Mouse (Mus musculus) adrenal gland, postnatal 36 days (tissue): ENCODE measurements at regions not wholly inside any gene's neighbourhood (a gene's known extent, or its start where the extent isn't known, plus 50 kb on each side); places are given as distances from the start of the nearest gene placed in this dataset.
A peak's percentile ranks its signal among the peaks of the same experiment; 100 is the strongest.
"Not testable (repeated sequence)": the region's sequence is repeated elsewhere in the genome, so short reads cannot be mapped to it uniquely, and the experiment has no call there.

Source experiments
- DNase-seq, 2 experiments: peaks; one replicate each; pipeline ENCODE4 v3.0.0; 2021; ENCODE audit warnings: mixed read lengths in 1 of 2

DNA sequence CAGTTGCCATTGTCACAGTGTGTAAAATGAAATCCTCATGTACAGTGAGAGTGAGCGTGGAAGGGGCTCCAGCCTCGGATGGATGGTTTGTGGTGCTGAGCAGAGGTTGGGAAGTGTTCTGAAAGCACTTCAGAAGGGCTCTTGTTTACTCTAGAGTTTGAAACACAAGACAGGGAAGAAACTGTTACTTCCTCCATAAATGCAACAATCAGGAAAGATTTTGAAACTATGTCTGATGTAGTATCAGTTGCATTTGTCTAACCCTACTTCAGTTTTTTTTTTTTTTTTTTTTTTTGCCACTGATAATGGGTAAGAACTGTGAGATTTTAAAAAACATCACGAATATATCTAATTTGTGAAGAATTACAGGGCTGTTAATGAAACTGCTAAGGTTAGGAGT is 281.5 kb downstream of the Hace1 start:
- DNase-seq, result no peak

DNA sequence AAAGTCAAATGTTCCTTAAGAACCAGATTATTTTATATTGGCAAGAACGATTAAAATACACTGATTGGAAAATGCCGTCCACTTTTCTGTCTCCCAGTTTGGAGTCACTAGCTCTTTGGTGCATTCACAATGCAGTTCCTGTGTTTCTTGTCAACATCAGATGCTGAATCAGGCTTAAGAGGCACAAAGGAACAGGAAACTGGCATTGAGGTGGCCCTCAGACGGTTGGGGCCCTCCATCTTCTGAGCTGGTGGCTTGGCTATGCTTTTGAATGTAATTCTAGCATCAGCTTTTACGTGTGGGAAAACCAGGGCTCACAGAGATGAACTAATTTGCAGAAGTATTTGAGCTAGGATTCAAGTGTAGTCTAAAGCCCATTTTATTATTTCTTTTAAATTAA is 282.3 kb downstream of the Hace1 start:
- DNase-seq, result no peak

DNA sequence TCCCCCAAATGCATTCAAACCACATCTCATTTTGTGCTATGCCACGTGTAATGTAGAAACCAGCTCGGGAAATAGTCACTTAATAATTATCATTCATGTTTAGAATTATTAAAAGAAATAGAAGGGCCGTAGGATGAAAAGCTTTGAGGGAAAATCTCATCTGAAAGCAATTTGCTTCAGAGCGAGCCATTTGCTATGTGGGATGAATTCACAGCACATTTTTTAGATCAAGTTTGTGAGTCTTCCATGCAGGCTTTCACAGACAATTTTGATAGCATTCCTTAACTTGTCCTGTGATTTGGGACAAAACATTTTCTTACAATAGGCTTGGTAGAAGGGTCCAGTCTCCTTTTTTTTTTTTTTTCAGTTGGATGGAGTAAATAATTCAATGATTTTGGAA is 283.1 kb downstream of the Hace1 start:
- DNase-seq, result no peak

DNA sequence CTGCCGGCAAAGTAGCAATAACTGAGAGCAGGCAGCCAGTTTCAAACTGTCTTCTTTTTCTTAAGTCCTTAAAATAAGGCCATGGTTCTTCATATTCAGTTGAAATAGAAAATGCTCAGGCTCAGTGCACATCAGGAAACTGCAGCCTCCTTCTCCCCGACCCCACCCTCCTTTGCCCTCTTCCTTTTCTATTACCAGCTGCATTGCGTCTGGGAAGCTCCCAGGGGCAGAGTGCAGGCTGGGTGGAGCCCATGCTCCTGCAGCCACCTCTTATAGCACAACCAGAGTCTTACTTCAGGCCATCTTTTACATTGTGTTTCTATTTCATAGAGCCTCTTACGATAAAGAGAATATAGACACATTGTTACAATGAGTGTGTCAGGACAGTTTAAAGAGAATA is 288.2 kb downstream of the Hace1 start:
- DNase-seq, result no peak

DNA sequence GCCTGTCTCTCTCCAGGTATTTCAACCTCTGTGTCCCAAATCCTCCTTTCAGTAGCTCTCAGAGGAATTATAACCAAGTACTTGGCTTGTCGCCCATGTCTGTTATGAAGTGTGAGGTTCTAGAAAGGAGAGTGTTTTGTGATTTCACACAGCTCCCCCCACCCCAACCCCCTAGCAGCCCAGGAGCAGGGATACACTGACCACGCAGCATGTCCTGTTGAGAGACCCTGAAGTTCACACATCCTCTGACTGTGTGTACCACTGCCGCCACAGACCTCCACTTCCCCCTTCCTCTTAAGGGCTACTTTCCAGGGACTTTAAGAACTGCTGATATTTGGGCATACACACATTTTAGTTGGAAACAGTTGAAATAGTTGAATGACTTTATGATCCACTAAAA is 289.2 kb downstream of the Hace1 start:
- no peak for DNase-seq

DNA sequence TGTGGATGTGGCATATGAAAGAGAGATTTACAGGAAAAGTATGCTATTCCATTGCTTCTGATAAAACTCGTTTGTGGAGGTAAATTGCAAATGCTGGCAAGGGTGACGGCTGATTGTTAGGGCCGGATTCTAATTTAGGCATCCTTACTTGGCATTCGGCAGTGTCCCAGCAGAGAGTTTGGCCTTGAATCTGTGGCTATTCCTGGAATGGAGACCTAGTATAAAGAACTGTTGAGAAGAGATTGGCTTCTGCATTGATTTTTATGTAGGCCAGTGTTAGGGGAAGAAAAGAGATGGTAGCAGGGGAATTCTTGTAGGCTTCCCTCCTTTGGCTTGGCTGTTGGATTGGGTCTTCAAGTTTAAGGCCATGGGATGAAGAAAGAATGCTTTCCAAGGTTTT is 293.4 kb downstream of the Hace1 start:
- DNase-seq, result no peak

DNA sequence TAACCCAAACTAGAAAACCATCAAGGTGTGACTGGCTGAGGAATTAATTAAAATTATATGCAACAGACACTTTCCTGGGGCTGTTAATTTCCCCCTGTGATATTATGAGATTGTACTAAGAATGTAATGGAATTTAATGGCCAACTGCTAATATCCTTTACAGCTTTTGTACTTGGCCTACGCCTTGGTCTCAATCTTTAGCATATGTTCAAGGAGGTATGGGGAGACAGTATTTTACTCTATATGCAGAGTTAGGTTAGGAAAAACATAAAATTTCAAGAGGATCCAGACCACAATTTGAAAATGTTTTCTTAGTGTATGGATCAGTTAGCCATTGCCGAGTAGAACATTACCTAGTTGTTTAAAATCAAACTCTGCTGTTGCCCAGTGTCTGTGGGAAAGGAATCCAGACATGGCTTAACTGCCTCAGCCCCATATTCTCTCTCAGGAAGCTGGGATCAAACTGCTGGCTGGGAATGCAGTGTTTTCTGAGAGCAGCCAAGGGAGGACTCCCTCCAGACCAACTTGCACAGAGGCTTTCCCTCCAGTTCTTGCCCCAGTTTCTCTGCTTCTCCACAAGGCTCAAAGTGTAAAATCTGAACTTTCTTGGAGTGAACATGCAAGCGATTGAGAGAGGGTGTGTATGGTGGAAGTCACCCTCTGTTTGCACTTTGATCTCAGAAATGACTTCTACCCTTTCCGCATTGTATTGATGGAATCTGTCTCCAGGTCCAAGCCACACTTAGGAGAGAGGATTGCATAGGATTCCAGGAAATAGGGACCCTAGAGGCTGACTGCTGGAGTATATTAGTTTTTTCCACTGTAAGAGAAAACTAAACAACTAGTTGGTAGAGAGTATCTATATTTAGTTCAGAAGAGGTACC is 294.6 kb downstream of the Hace1 start:
- no peak for DNase-seq

DNA sequence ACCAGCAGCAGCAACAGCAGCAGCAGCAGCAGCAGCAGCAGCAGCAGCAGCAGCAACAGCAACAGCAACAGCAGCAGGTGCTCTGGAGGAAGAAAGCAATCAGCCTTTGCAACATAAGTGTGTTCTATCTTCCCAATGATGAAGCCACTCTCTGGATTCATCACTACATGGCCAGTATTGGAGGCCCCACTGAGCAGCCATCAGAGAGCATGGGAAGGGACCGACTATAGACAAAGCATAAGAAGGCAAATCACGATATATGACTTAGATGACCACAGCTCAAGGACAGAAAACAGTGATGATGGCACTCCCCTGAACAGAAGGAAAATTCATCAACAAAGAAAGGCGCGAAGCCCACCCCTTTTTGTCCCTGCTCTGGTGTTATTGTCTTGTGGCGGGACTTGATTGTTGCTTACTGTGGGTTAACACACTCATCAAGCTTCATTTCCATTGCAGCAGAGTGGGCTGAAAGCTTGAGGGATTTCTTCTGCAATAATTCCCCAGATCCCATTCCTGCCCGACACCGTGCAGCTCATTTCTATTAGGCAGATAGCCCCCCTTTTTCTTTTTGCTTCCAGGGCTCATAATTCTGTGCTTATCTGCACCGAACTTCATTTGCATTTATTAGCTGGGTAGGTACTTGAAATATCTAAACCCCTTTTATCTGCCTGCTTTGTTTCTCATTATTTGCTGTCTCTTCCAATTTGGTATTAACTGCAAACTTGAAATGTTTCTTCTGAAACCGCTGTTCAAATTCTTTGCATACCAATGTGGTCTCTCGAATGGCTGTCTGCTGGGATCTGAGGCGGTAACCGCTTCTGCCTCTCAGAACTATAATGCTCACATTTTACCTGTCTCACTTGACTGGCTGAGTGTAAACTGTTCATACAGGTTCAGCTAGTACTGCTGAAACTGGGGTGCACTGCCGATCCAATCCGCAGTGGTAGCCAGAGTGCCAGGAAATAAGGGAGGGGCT is 296.5 kb downstream of the Hace1 start:
- no peak for DNase-seq

DNA sequence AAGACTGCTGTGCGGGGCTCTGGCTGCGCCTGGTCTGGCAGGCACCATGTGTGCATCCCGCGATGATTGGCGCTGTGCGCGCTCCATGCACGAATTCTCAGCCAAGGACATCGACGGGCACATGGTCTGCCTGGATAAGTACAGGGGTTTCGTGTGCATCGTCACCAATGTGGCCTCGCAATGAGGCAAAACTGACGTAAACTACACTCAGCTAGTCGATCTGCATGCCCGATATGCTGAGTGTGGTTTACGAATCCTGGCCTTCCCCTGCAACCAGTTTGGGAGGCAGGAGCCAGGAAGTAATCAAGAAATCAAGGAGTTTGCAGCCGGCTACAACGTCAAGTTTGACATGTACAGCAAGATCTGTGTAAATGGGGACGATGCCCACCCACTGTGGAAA is 297.7 kb downstream of the Hace1 start:
- DNase-seq, result not testable (repeated sequence)

DNA sequence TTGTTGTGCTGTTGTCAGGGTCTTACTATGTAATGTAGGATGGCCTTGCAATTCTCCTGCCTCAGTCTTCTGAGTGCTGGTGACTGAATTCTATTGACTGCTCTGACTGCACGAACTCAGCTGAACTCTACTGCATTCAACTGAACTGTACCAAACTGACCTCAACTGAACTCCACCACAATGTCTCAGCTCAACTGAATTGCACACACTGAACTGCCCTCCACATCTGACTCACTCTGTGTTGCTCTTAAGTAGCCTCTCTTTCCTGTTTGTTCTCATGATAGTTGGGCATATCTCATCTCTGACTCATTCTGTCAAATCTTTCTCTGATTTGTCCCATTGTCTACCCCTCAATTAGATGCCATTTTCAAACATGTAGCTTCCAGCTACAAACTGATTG is 306.1 kb downstream of the Hace1 start:
- DNase-seq, result no peak

DNA sequence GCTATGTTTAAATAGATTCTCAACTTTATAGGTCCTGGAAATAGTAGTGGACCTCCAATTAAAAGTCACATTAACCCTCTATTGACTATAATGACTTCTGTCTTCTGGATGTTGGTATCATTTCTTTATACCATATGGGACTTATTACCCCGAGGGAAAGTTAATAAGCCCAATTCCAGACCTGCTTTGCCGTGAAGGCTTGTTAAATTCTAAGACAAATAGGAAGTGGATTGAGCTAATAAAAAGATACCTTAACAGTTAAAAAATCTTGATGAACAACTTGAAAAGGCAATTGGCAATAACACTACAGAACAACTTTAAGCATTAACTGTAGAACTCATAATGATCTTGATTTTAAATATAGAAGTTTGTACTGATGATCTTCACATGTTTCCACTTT is 309.0 kb downstream of the Hace1 start:
- DNase-seq, result no peak

DNA sequence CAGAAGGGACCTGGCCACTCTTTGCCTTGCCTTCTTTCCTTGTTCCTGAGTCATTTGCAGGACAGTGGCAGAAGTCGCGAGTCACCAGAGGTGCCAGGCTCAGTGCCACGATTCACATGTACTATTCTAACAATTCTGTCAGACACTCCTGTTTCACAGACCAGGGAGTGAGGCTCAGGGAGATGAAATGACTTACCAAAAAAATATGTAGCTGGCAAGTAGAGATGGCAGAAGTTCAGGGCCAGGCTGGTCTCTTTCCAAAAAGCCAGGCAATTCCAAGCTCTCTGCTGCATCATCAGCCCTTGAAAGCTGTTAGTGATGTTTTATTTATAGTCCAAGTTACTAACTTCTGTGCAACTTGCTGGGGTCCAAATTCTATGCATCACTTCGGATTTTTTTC is 311.2 kb downstream of the Hace1 start:
- DNase-seq, result peak; percentile 70 to 79

DNA sequence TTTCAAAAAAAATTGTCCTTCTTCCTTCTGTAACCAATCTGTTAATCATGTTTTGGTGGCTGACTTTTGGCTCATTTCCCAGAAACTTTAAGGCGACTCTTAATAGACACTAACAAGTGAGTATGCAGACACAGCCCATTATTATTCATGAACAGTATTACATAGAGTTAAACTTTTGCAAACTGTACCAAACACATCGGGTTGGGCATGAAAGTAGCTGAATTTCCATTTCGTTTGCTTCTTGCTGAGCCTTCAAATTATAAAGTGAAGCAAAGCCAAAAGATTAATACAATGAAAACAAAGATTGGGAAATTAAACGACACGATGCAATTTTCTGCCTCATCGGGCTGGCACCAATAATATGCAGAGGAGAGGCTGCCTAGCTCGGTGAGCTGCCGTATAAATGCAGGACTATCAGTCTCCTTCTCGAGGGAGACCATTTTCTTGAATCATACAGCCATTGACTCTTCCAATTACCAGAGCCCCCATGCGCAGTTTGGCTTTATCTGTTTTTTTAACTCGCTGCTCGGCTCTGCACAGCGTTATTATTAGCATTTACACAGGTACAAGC is 311.8 kb downstream of the Hace1 start:
- peak in 1 of 2 experiments; percentile 9 for DNase-seq

DNA sequence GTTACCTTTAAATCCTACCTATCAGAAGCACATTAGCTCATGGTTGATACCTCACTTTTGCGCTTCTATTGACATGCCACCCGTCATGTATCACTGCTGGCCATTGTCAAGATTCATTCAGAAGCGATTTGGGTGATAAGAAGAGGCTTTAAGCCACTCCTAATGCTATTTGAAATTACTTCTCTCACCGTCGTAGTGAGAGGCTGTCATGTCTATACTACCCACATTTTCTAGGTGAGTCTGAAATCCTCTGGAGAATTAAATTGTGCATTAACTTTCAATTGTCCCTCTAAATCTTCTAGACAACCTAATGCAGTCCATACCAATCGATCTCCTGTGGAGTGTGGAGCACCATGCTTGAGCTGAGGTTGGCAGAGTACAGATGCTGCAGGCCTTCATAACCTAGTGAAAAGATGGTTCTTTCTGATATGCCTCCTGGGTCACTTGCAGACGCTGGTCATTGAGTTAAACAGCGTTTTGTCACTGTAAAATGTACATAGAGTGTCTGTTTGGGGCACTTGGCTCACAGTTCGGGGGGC is 312.5 kb downstream of the Hace1 start:
- DNase-seq, result no peak

DNA sequence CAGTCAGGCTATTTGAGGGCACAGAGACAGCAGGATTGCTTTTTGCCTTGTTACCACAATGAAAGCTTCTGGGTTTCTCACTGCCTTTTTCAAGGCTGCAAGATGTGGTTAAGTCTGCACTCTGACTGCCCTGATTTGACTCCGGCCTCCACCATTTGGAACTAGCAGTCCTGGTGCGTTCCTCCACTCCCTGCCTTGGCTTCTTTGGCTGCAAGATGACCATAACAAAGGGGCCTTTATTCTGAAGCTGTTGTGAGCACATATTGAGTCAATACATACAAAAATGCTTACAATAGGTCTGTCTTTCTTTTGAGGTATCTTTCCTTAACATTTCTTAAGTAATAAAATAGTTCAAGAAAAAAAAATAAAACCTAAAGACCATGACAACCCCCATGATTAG is 314.8 kb downstream of the Hace1 start:
- no peak for DNase-seq

DNA sequence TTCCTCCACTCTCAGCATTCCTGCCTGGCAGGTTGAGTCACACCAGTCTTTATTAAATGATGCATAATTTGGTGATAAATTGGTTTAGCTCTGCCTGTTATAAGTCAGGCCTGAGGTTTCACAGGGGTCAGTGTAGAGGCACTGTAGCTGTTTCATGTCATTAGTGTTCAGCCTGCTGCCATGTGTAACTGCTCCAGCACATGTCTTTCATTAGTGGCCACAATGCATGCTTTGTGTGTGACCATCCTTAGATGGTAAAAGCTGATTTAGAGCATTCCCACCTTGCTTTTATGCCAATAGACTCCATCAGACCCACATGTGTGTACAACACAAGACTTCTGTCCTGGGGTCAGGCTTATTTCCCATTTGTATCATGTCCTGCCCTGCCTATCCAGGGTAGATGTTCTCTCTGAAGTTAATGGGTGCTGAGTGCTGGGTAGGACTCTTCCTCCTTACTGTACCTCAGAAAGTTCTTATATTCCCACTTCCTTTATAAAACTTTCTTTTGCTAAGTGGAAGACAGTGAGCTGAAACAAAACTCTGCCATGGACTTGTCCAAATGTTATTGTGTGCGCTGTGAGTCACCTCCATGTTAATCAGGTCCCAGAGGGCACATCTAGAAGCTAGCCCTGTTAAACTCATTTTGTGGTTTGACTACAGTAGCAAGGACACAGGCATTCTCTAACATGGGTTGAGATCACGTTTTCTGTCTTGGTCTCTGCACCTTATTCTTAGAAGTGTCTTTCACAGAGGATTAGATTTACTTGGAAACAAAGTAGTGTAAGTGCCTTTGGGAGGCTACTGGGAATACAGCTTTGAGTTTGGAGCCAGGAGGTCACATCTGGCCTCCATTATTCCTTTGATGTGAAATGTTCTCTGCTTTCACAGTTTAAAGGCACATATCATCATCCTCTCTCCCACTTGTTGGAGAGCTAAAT is 316.5 kb downstream of the Hace1 start:
- no peak for DNase-seq

DNA sequence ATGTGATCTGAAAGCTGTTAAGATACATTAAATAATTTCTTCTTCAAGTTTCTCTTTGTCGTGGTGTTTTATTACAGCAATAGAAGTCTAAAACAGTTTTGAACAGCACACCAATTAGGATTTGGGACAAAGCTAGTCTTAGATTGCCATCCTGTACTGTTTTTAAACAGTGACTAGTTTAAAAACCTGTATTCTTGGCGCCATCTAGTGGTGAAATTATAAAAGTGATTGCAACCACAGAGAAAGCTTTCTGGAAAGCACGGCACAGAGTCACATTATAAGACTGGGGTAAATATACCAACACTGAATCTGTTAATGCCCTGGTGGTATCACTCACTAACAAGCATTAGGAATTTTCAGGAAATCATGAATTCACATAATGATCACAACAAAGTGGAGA is 339.3 kb downstream of the Hace1 start:
- DNase-seq, result no peak

DNA sequence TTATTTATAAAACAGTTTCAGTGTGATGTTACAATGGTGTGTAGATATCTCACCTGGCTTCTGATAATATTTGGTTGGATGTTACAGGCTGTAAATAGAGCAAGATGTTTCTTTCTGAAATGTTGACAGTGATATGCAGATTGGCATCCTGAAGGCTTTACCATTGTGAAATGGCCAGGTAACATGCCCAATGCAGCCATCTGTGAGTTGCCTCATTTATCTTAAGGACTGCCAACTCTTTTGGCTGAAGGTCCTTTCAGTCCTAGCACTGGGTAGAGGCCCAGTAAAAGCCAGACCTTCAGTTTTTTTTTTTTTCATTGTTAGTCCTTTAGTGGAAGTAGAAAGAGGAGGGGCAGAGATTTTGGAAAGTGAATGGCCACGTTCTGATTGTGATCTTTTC is 348.1 kb downstream of the Hace1 start:
- DNase-seq, result no peak

DNA sequence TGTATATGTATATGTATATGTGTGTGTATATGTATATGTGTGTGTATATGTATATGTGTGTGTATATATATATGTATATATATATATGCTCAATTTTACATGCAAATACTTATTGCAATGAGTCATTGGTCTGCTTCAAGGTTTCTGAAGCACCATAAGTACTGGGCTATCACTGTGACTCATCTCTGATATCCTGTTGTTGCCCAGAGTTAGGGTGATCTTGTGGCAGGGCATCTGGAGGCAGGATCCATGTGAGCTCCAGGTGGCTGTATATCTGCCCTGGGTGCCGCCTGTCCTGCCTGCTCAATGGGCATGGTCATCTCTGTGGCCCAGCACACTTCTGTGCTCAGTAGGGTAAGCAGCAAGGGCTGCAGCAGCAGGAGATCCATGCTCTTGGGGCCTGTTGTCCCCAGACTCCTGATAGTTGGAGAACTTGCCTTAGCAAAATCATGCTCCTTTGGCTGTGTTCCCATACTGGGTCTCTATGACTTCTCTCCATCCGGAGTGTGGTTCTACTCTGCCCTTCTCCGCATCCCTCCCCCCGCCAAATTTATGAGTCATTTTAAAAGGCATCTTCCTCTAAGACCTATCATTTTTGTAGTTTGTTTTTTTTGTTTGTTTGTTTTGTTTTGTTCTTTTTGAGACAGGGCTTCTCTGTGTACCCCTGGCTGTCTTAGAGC is 356.1 kb downstream of the Hace1 start:
- no peak for DNase-seq

DNA sequence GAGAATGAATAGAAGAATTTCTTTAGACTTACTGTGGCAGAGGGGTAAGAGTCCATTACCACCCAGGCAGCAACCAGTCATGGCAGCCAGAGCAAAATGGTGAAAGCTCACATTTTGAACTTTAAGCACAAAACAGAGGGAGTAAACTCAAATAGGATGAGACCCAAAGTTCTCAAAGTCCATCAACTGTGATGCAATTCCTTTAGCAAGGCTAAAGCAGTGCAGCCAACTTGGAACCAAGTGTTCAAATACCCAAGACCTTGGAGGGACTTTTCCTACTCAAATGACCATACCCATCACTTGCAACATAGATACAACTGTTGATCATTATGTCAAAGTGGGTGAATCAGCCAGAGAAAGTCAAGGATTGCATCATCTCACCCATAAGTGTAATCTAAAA is 380.1 kb downstream of the Hace1 start:
- DNase-seq, result peak in 1 of 2 experiments; percentile 13

DNA sequence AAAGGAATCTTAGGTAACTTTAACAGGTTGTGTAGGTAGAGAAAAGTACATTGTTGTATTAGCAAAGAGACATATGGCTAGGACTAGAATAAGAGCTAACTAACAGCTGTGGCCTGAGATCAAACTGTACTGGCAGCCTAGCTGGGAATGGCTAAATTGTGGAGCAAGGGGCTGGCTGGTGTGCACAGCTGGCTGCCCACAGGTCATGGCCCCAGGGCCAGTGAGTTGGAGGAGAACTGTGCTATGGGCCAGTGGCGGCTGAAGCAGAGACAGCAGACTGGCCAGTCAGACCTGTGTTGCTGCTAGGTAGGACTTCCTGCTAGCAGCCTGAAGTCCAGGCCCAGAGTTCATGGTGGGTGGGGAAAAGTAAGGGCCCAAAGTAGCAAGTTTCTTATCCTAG is 394.6 kb downstream of the Hace1 start:
- no peak for DNase-seq
